Mouse (Mus musculus) MEL (cell line): ENCODE data around the gene Ttc17. TPM values are rescaled to one million over a fixed set of nuclear protein-coding genes. Genes with fewer than 3 reads are reported as not detected.

ENCODE experiments used
- DNase-seq: peaks from one replicate; pipeline ENCODE4 v3.0.0; 2011; ENCODE audit warnings: low read depth, low spot score
- H3K27ac ChIP-seq: 2 replicates; pipeline ENCODE4 v1.5.1; 2012; ENCODE audit warnings: low read depth, mild to moderate bottlenecking, control low read depth, low read length, moderate library complexity; ENCODE audit not compliant: control insufficient read depth
- H3K27me3 ChIP-seq, 2 experiments: fragments of 150-350 bp in 1 of 2; sonication (generic) in 1 of 2; 2 replicates each; pipeline ENCODE4 v1.6.1; 2012; ENCODE audit warnings: low read length in 2 of 2, mild to moderate bottlenecking in 2 of 2, improper control_type of control experiment in 1 of 2, moderate library complexity in 1 of 2; ENCODE audit not compliant: insufficient read depth in 2 of 2, control insufficient read depth in 1 of 2
- H3K36me3 ChIP-seq, 2 experiments: 2 replicates each; pipeline ENCODE4 v1.6.1; 2012 to 2014; ENCODE audit warnings: low read length in 2 of 2, improper control_type of control experiment in 1 of 2, inconsistent platforms in 1 of 2, mild to moderate bottlenecking in 1 of 2; ENCODE audit not compliant: insufficient read depth in 2 of 2, control insufficient read depth in 1 of 2
- H3K4me1 ChIP-seq, 2 experiments: fragments of 150-350 bp in 1 of 2; sonication (generic) in 1 of 2; 2 replicates each; pipeline ENCODE4 v1.6.1; 2012; ENCODE audit warnings: low read length in 2 of 2, improper control_type of control experiment in 1 of 2, mild to moderate bottlenecking in 1 of 2; ENCODE audit not compliant: insufficient read depth in 2 of 2, control insufficient read depth in 1 of 2
- H3K4me3 ChIP-seq, 2 experiments: fragments of 150-350 bp in 1 of 2; sonication (generic) in 1 of 2; 2 replicates each; pipeline ENCODE4 v1.5.1; 2012; ENCODE audit warnings: low read depth in 2 of 2, low read length in 2 of 2, mild to moderate bottlenecking in 2 of 2, moderate library complexity in 2 of 2, control low read depth in 1 of 2, improper control_type of control experiment in 1 of 2; ENCODE audit not compliant: control insufficient read depth in 1 of 2, insufficient read depth in 1 of 2
- H3K79me2 ChIP-seq: 2 replicates; pipeline ENCODE4 v1.6.1; 2012; ENCODE audit warnings: mild to moderate bottlenecking, low read length, moderate library complexity; ENCODE audit not compliant: control insufficient read depth, poor library complexity, insufficient read depth
- H3K9ac ChIP-seq: 2 replicates; pipeline ENCODE4 v1.6.1; 2012; ENCODE audit warnings: low read depth, mild to moderate bottlenecking, control low read depth, low read length, moderate library complexity; ENCODE audit not compliant: control insufficient read depth, poor library complexity, severe bottlenecking
- H3K9me3 ChIP-seq: fragments of 150-350 bp; sonication (generic); replicated peaks from 2 replicates; pipeline ENCODE4 v1.6.1; 2012; ENCODE audit warnings: mild to moderate bottlenecking, low read length, improper control_type of control experiment, moderate library complexity; ENCODE audit not compliant: insufficient read depth
- CHD1 ChIP-seq: IDR thresholded peaks from 2 replicates; pipeline ENCODE4 v1.6.1; 2012; ENCODE audit warnings: low read depth, mild to moderate bottlenecking, inconsistent platforms, low read length, improper control_type of control experiment
- CHD2 ChIP-seq: IDR thresholded peaks from 2 replicates; pipeline ENCODE4 v1.6.1; 2011; ENCODE audit warnings: low read length, improper control_type of control experiment
- CTCF ChIP-seq, 3 experiments: IDR thresholded peaks in 2 of 3; conservative IDR thresholded peaks in 1 of 3; 2 replicates each; pipeline ENCODE4 v1.5.1; 2011 to 2012; ENCODE audit warnings: low read length in 3 of 3, low read depth in 2 of 3, mild to moderate bottlenecking in 2 of 3, improper control_type of control experiment in 1 of 3, inconsistent platforms in 1 of 3, mixed read lengths in 1 of 3, moderate library complexity in 1 of 3; ENCODE audit not compliant: control insufficient read depth in 1 of 3, insufficient read depth in 1 of 3, poor library complexity in 1 of 3, severe bottlenecking in 1 of 3
- E2F4 ChIP-seq: IDR thresholded peaks from 2 replicates; pipeline ENCODE4 v1.6.1; 2011; ENCODE audit warnings: low read depth, low read length, improper control_type of control experiment, borderline replicate concordance
- ELF1 ChIP-seq: IDR thresholded peaks from 2 replicates; pipeline ENCODE4 v1.6.1; 2014; ENCODE audit warnings: low read depth, mild to moderate bottlenecking, inconsistent platforms, low read length, improper control_type of control experiment, moderate library complexity
- ETS1 ChIP-seq: IDR thresholded peaks from 2 replicates; pipeline ENCODE4 v1.6.1; 2012; ENCODE audit warnings: low read depth, mild to moderate bottlenecking, inconsistent platforms, low read length, improper control_type of control experiment, moderate library complexity
- GABPA ChIP-seq: IDR thresholded peaks from 2 replicates; pipeline ENCODE4 v1.6.1; 2012; ENCODE audit warnings: low read depth, mild to moderate bottlenecking, inconsistent platforms, low read length, improper control_type of control experiment, moderate library complexity
- HCFC1 ChIP-seq: IDR thresholded peaks from 2 replicates; pipeline ENCODE4 v1.6.1; 2012; ENCODE audit warnings: low read depth, mild to moderate bottlenecking, inconsistent platforms, low read length, improper control_type of control experiment, moderate library complexity
- JUND ChIP-seq: IDR thresholded peaks from 2 replicates; pipeline ENCODE4 v1.6.1; 2011; ENCODE audit warnings: low read depth, mild to moderate bottlenecking, improper control_type of control experiment, low read length
- KAT2A ChIP-seq: conservative IDR thresholded peaks from 2 replicates; pipeline ENCODE4 v1.6.1; 2012; ENCODE audit warnings: low read depth, low read length, improper control_type of control experiment, inconsistent platforms
- MAFK ChIP-seq: IDR thresholded peaks from 2 replicates; pipeline ENCODE4 v1.6.1; 2011; ENCODE audit warnings: low read depth, mild to moderate bottlenecking, low read length, improper control_type of control experiment, borderline replicate concordance
- MAX ChIP-seq: IDR thresholded peaks from 2 replicates; pipeline ENCODE4 v1.6.1; 2011; ENCODE audit warnings: low read length, improper control_type of control experiment
- MAZ ChIP-seq: IDR thresholded peaks from 2 replicates; pipeline ENCODE4 v1.6.1; 2012; ENCODE audit warnings: low read depth, mild to moderate bottlenecking, inconsistent platforms, low read length, improper control_type of control experiment
- MEF2A ChIP-seq: IDR thresholded peaks from 2 replicates; pipeline ENCODE4 v1.6.1; 2014; ENCODE audit warnings: low read depth, mild to moderate bottlenecking, inconsistent platforms, low read length, improper control_type of control experiment; ENCODE audit not compliant: poor library complexity, insufficient replicate concordance, severe bottlenecking; ENCODE audit errors: extremely low read depth
- MXI1 ChIP-seq: IDR thresholded peaks from 2 replicates; pipeline ENCODE4 v1.6.1; 2011; ENCODE audit warnings: mild to moderate bottlenecking, low read depth, low read length, improper control_type of control experiment
- MYB ChIP-seq: IDR thresholded peaks from 2 replicates; pipeline ENCODE4 v1.6.1; 2011; ENCODE audit warnings: mild to moderate bottlenecking, low read depth, low read length, improper control_type of control experiment
- MYC ChIP-seq: IDR thresholded peaks from 2 replicates; pipeline ENCODE4 v1.6.1; 2011; ENCODE audit warnings: low read depth, mild to moderate bottlenecking, low read length, improper control_type of control experiment, moderate library complexity
- NELFE ChIP-seq: IDR thresholded peaks from 2 replicates; pipeline ENCODE4 v1.6.1; 2011; ENCODE audit warnings: low read depth, low read length, improper control_type of control experiment
- NRF1 ChIP-seq: IDR thresholded peaks from 2 replicates; pipeline ENCODE4 v1.6.1; 2014; ENCODE audit warnings: low read depth, mild to moderate bottlenecking, inconsistent platforms, low read length, improper control_type of control experiment, moderate library complexity; ENCODE audit not compliant: poor library complexity, insufficient read depth, severe bottlenecking
- POLR2A ChIP-seq, 2 experiments: IDR thresholded peaks; 2 replicates each; pipeline ENCODE4 v1.6.1; 2011 to 2012; ENCODE audit warnings: low read length in 2 of 2, mild to moderate bottlenecking in 2 of 2, control low read depth in 1 of 2, improper control_type of control experiment in 1 of 2, low read depth in 1 of 2, moderate library complexity in 1 of 2; ENCODE audit not compliant: control insufficient read depth in 1 of 2, insufficient read depth in 1 of 2, poor library complexity in 1 of 2
- RAD21 ChIP-seq: IDR thresholded peaks from 2 replicates; pipeline ENCODE4 v1.6.1; 2011; ENCODE audit warnings: mild to moderate bottlenecking, low read depth, low read length, improper control_type of control experiment
- RCOR1 ChIP-seq: IDR thresholded peaks from 2 replicates; pipeline ENCODE4 v1.6.1; 2012; ENCODE audit warnings: low read depth, mild to moderate bottlenecking, inconsistent platforms, low read length, improper control_type of control experiment
- SIN3A ChIP-seq: IDR thresholded peaks from 2 replicates; pipeline ENCODE4 v1.6.1; 2012; ENCODE audit warnings: low read length, improper control_type of control experiment, inconsistent platforms
- SMC3 ChIP-seq: IDR thresholded peaks from 2 replicates; pipeline ENCODE4 v1.6.1; 2011; ENCODE audit warnings: low read depth, low read length, improper control_type of control experiment
- TCF12 ChIP-seq: IDR thresholded peaks from 2 replicates; pipeline ENCODE4 v1.6.1; 2014; ENCODE audit warnings: low read depth, mild to moderate bottlenecking, inconsistent platforms, low read length, improper control_type of control experiment, moderate library complexity
- USF1 ChIP-seq: IDR thresholded peaks from 2 replicates; pipeline ENCODE4 v1.6.1; 2014; ENCODE audit warnings: low read depth, mild to moderate bottlenecking, inconsistent platforms, low read length, improper control_type of control experiment, moderate library complexity
- USF2 ChIP-seq, 2 experiments: IDR thresholded peaks; 2 replicates each; pipeline ENCODE4 v1.6.1; 2011 to 2012; ENCODE audit warnings: improper control_type of control experiment in 2 of 2, low read length in 2 of 2, borderline replicate concordance in 1 of 2, inconsistent platforms in 1 of 2, low read depth in 1 of 2, mild to moderate bottlenecking in 1 of 2; ENCODE audit not compliant: insufficient read depth in 1 of 2
- ZC3H11A ChIP-seq: IDR thresholded peaks from 2 replicates; pipeline ENCODE4 v1.6.1; 2012; ENCODE audit warnings: low read depth, mild to moderate bottlenecking, inconsistent platforms, low read length, improper control_type of control experiment
- polyA plus RNA-seq, 2 experiments: library from polyadenylated mRNA; stranded (reverse) in 1 of 2; unstranded in 1 of 2; fragments of >175 nt in 1 of 2; fragments of >200 nt in 1 of 2; gene quantifications; 2 replicates each; pipeline versions ENCODE4 v1.2.1 to v1.2.4; 2012; ENCODE audit warnings: low replicate concordance in 2 of 2, low read depth in 1 of 2; ENCODE audit not compliant: insufficient read length in 2 of 2, insufficient read depth in 1 of 2, missing spikeins in 1 of 2
- total RNA-seq: library from RNA; depleted of rRNA; stranded (reverse); fragments of 300-350 nt; gene quantifications from 2 replicates; pipeline ENCODE4 v1.2.3, GENCODE M21; 2012

The Ttc17 gene
- total and polyA plus RNA-seq, 3 experiments, result 7.0 to 10.2 TPM; not detected in 1

DNA sequence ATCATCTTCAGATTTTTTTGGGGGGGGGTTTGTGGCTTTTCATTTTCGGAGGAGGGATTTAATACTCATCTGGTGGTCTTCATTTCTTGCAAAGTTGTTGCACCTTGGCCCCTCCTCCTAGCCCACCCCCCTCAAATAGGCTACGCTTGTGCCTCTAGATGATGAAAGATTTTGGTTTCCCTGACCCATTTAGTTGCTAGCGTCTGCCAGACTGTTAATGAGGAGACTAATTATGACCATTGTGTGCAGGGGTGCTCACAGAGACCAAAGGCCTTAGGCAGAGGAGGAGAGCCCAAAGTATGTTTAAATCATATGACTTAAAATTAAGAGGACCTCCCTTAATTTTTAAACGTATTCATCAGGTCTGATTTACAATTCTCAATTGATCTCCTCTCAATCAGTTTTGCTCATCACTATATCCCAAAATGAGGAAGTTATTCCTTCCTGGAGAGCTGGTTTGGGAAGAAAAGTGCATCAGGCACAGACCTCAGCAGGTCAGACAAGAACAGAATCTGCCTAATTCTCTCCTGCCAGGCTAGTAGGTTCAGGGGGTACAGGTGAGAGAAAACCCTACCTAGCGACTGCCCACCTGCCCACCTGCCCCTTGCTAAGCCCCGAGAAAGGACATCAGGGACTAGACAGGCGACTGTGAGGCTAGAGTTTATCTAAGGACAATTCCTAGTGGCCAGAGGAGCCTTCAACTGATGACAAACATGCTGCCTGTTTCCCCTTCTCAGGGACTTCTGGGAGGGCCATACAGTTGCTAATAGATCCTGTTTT, 139.9 kb downstream of the Ttc17 start:
- H3K9ac ChIP-seq, result no peak overlapping the region
- TF ChIP-seq ELF1 (no peak), ZC3H11A (no peak), SIN3A (no peak), MAX (no peak), CHD1 (no peak), MEF2A (no peak), SMC3 (no peak), CHD2 (no peak), RCOR1 (no peak), MAFK (no peak), HCFC1 (no peak), GABPA (no peak), KAT2A (no peak), MYB (no peak), MAZ (no peak), JUND (no peak), CTCF (IDR thresholded peaks at IDR 0.05 in 2 of 3, conservative IDR thresholded peaks at IDR 0.05 in 1 of 3; ENCODE audit: control insufficient read depth in 1 of 3, insufficient read depth in 1 of 3, low read depth in 2 of 3, low read length in 3 of 3, poor library complexity in 1 of 3, severe bottlenecking in 1 of 3) (no peak), ETS1 (no peak)
- TF ChIP-seq, all 39 proteins: peak for 0
- H3K27me3 ChIP-seq, result peaks cover 0 to 3% of the 10 kb centered on the region in 2 experiments; a peak in 2 of 4 replicates
- no peaks in the 10 kb centered on the region for H3K79me2 ChIP-seq
- no peak overlapping the region for H3K4me3 ChIP-seq
- peaks cover 2 to 19% of the 10 kb centered on the region in 2 experiments; a peak in 3 of 4 replicates for H3K4me1 ChIP-seq
- no peaks in the 10 kb centered on the region for H3K9me3 ChIP-seq
- no peak for DNase-seq
- H3K36me3 ChIP-seq, result peaks cover 0 to 6% of the 10 kb centered on the region in 2 experiments; a peak in 2 of 4 replicates
- H3K27ac ChIP-seq, result no peak overlapping the region

DNA sequence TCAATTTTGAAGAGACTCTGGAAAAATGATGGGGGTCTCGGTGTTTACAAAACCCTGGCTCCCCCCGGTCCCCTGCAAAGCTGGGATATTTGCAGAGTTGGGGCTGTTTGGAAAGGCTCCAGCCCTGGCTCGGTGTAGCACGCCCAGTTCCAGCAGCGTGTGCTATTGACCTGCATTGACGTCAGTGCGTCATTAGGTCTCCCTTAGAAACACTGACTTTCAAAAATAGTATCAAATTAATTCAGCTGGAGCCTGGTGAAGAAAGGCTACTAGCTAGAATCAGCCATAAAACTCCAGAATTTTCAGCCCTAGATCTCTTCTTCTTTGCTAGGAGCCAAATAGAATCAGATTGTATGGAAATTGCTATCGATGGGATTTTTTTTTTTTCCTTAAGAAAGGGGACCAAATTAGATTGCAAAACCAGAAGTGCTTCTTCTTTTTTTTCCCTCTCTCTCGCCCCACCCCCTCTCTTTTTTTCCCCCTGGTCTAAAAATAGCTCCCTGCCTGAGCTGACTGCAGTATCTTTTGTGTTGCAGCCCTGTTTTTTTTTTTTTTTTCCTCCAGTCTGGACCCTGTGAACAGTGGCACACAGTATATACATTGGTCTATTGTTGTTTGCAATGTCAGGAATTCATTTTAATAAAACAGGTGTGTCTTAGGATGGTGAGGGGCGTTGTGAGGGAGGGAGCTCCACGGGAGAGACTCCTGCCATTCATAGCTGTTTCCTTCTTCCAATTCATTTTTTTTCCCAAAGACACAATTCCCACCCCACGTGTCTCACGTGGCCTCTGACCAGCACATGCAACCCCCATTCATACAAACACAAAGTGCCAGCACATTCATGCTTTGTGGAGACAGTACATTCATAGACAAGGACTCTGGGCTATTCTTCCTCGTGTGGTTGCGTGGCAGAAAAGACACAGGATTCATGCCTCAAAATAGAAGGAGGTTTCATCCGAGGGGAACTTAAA, 141.0 kb downstream of the Ttc17 start:
- Histone ChIP-seq H3K27me3 (peaks cover 0 to 5% of the 10 kb centered on the region in 2 experiments; a peak in 3 of 4 replicates), H3K4me3 (no peak overlapping the region), H3K27ac (no peak overlapping the region), H3K4me1 (peaks cover 2 to 19% of the 10 kb centered on the region in 2 experiments; a peak in 3 of 4 replicates), H3K79me2 (no peaks in the 10 kb centered on the region), H3K36me3 (peaks cover 0 to 6% of the 10 kb centered on the region in 2 experiments; a peak in 2 of 4 replicates), H3K9ac (no peak overlapping the region), H3K9me3 (no peaks in the 10 kb centered on the region)
- peak; percentile 54 for DNase-seq
- TF ChIP-seq MYC (no peak), NRF1 (no peak), SMC3 (no peak), SIN3A (0 out of 2 replicates have a peak, but pooled peaks have one; percentile 28), USF2 (IDR thresholded peaks at IDR 0.05; ENCODE audit: borderline replicate concordance in 1 of 2, insufficient read depth in 1 of 2, low read depth in 1 of 2, low read length in 2 of 2) (no peak), NELFE (no peak), TCF12 (peak; percentile 24; the same call in 1 of the 2 replicates), POLR2A (IDR thresholded peaks at IDR 0.05; ENCODE audit: control insufficient read depth in 1 of 2, insufficient read depth in 1 of 2, low read depth in 1 of 2, low read length in 2 of 2, poor library complexity in 1 of 2) (no peak), RAD21 (no peak), USF1 (no peak), E2F4 (no peak), MAX (no peak), MXI1 (no peak), ELF1 (no peak), RCOR1 (no peak)
